8 mouse cellular contexts compared by ENCODE assay signal in the genomic region with DNA sequence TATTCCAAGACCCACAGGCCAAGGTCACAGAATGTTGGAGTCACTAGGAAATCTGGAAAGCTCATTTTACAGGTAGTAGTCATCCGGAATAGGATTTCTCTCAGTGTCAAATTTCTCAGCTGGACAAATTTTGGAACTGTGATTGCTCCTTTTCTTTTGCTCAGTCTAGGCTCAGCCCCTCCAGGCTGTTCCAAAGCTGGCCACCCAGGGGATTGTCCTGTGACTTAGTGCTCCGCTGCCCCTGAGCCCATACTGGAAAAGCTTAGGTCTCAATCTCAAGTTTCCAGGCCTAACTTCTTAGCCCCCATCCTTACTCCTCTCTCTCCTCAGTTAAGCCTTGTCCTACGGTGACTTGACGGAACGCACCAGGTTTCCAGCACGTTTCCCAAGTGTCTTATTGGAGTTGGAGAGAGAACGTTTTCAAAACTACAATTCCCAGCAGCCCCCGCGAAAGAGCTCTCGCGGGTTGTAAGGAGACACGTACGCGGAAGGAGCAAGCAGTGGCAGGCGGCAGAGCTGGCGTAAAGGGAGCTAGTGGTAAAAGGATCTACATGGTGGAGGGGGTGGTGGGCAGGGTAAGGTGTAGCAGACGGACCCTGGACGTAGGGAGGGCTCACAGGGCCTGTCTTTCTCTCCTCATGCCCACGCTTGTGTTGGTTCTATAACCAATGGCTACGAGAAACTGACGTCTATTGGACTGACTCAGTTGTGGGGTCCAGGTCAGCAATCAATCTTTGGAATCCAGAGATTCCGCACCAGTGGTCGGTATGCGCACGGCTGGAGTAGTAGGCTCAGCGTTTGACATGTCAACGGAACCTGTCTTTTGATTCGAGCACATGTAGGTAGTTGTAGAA. TPM values are rescaled to one million over a fixed set of nuclear protein-coding genes. Genes with fewer than 3 reads are reported as not detected.
DNase-seq lines count a peak whose midpoint lies in the region; ATAC-seq and TF ChIP-seq lines count a peak whose summit lies in the region.

Gene Gmppa (plus strand): TSS at position 456 of the 854 bp plus-strand sequence.

- dilution Hi-C loops in CH12.LX (cut with MboI; ENCODE audit: extremely low pct_ligation_motif_present, extremely low pct_unique_long_range_greater_than_20kb, low sequenced_read_pairs) = no loop called here

- H3K79me2 ChIP-seq in CH12.LX (replicated peaks; ENCODE audit: control insufficient read depth, extremely low read depth, insufficient read depth, poor library complexity, severe bottlenecking) = peaks cover 9% of the 10 kb centered on the region

- no peaks in the 10 kb centered on the region for H3K27me3 ChIP-seq in CH12.LX (replicated peaks)
- peaks cover 12% of the 10 kb centered on the region; the same call in 1 of the 2 replicates for H3K27me3 ChIP-seq in forebrain, embryonic 12.5 days
- no peaks in the 10 kb centered on the region for H3K27me3 ChIP-seq in heart, embryonic 16.5 days (ENCODE audit: control insufficient read depth, insufficient read depth, low read length)
- no peaks in the 10 kb centered on the region; the same call in 1 of the 2 replicates for H3K27me3 ChIP-seq in liver, embryonic 14.5 days (ENCODE audit: control insufficient read depth, insufficient read depth, low read length)
- H3K27me3 ChIP-seq in neural tube, embryonic 11.5 days (ENCODE audit: control insufficient read depth, insufficient read depth, low read length) = no peaks in the 10 kb centered on the region

- peak within 1 kb of the TSS; percentile 70 to 91 (median 82) for H3K4me3 ChIP-seq in CH12.LX (replicated peaks in 1 of 3; ENCODE audit: low read depth in 2 of 3, low read length in 2 of 3, poor library complexity in 1 of 3)
- H3K4me3 ChIP-seq in forebrain, embryonic 12.5 days (replicated peaks) = peak within 1 kb of the TSS; percentile 62
- H3K4me3 ChIP-seq in heart, embryonic 16.5 days (ENCODE audit: low read length) = peak within 1 kb of the TSS; percentile 66
- peak within 1 kb of the TSS; percentile 72 to 98 for H3K4me3 ChIP-seq in liver, embryonic 14.5 days (ENCODE audit: insufficient read depth in 1 of 2, low read depth in 2 of 2, low read length in 2 of 2)
- peak within 1 kb of the TSS; percentile 49 for H3K4me3 ChIP-seq in neural tube, embryonic 11.5 days (ENCODE audit: low read depth, low read length)

- peak within 1 kb of the TSS; percentile 95 for H3K9ac ChIP-seq in CH12.LX (ENCODE audit: insufficient read depth, low read depth)
- H3K9ac ChIP-seq in forebrain, embryonic 12.5 days = peak within 1 kb of the TSS; percentile 68
- peak within 1 kb of the TSS; percentile 70 for H3K9ac ChIP-seq in heart, embryonic 16.5 days (ENCODE audit: low read length)
- peak within 1 kb of the TSS; percentile 77 for H3K9ac ChIP-seq in liver, embryonic 14.5 days (replicated peaks)
- peak within 1 kb of the TSS; percentile 53 for H3K9ac ChIP-seq in neural tube, embryonic 11.5 days (ENCODE audit: low read length)

- in situ Hi-C loops in CH12.LX (cut with MboI; ENCODE audit: low pct_ligation_motif_present, low pct_unique_long_range_greater_than_20kb, low sequenced_read_pairs) = no loop called here

- H3K9me3 ChIP-seq in CH12.LX (replicated peaks; ENCODE audit: low read length) = no peaks in the 10 kb centered on the region
- no peaks in the 10 kb centered on the region for H3K9me3 ChIP-seq in forebrain, embryonic 12.5 days
- no peaks in the 10 kb centered on the region for H3K9me3 ChIP-seq in heart, embryonic 16.5 days (replicated peaks; ENCODE audit: control insufficient read depth, low read length)
- H3K9me3 ChIP-seq in liver, embryonic 14.5 days (ENCODE audit: control insufficient read depth, low read length) = no peaks in the 10 kb centered on the region
- H3K9me3 ChIP-seq in neural tube, embryonic 11.5 days (ENCODE audit: control insufficient read depth, low read length) = no peaks in the 10 kb centered on the region

- peak; percentile 96 for TF ChIP-seq POLR2A in CH12.LX (IDR thresholded peaks at IDR 0.05; ENCODE audit: low read depth, low read length)

- ATAC-seq in forebrain, embryonic 12.5 days (ENCODE audit: low FRiP score) = peak; percentile 86
- peak; percentile 74 for ATAC-seq in heart, embryonic 16.5 days (replicated peaks; ENCODE audit: extremely low read depth, insufficient read depth, low FRiP score)
- peak; percentile 62 for ATAC-seq in liver, embryonic 14.5 days (ENCODE audit: insufficient read depth)
- peak; percentile 77 for ATAC-seq in neural tube, embryonic 11.5 days (ENCODE audit: insufficient read depth, low FRiP score, low TSS enrichment)

- H3K27ac ChIP-seq in CH12.LX (ENCODE audit: insufficient read depth, low read depth) = peak within 1 kb of the TSS; percentile 17; the same call in 1 of the 2 replicates
- H3K27ac ChIP-seq in forebrain, embryonic 12.5 days = peak within 1 kb of the TSS; percentile 38; the same call in 1 of the 2 replicates
- peak within 1 kb of the TSS; percentile 58; the same call in 1 of the 2 replicates for H3K27ac ChIP-seq in heart, embryonic 16.5 days (ENCODE audit: low read length)
- no peak within 1 kb of the TSS for H3K27ac ChIP-seq in liver, embryonic 14.5 days
- H3K27ac ChIP-seq in neural tube, embryonic 11.5 days (ENCODE audit: low read depth, low read length) = no peak within 1 kb of the TSS

- DNase-seq in CH12.LX (ENCODE audit: extremely low read depth) = peak; percentile 85
- peak; percentile 26 for DNase-seq in c-Kit-negative CD71-positive TER-119-positive erythroid progenitor cells, embryonic 14.5 days (ENCODE audit: low read depth, low spot score)
- peak; percentile 87 to 92 for DNase-seq in kidney, postnatal 25 days
- DNase-seq in liver, embryonic 14.5 days (ENCODE audit: low read depth in 3 of 3, low spot score in 3 of 3) = peak; percentile 48 to 65 (median 56)
- peak; percentile 88 for DNase-seq in neural tube, embryonic 11.5 days (ENCODE audit: low spot score)
- DNase-seq in telencephalon, adult 2 months (ENCODE audit: low read depth, low spot score) = peak; percentile 87

- no peak for TF ChIP-seq RAD21 in CH12.LX (IDR thresholded peaks at IDR 0.05; ENCODE audit: low read depth, low read length)

- TF ChIP-seq CTCF in CH12.LX (conservative IDR thresholded peaks at IDR 0.05 in 1 of 2, IDR thresholded peaks at IDR 0.05 in 1 of 2; ENCODE audit: low read depth in 2 of 2, low read length in 2 of 2) = no peak
- TF ChIP-seq CTCF in liver, embryonic 14.5 days (IDR thresholded peaks at IDR 0.05; ENCODE audit: low read depth) = no peak

- peaks cover 12 to 53% of the 10 kb centered on the region in 2 experiments for H3K36me3 ChIP-seq in CH12.LX (replicated peaks in 1 of 2; ENCODE audit: control insufficient read depth in 1 of 2, insufficient read depth in 1 of 2, low read length in 1 of 2)
- H3K36me3 ChIP-seq in forebrain, embryonic 12.5 days (replicated peaks) = no peaks in the 10 kb centered on the region; the same call in 1 of the 2 replicates
- peaks cover 4% of the 10 kb centered on the region; the same call in 1 of the 2 replicates for H3K36me3 ChIP-seq in heart, embryonic 16.5 days (ENCODE audit: control insufficient read depth, insufficient read depth)
- H3K36me3 ChIP-seq in liver, embryonic 14.5 days (replicated peaks; ENCODE audit: control insufficient read depth, insufficient read depth, low read depth) = no peaks in the 10 kb centered on the region
- no peaks in the 10 kb centered on the region; the same call in none of the 2 replicates for H3K36me3 ChIP-seq in neural tube, embryonic 11.5 days (ENCODE audit: control insufficient read depth, insufficient read depth, low read length)

- TF ChIP-seq EP300 in CH12.LX (IDR thresholded peaks at IDR 0.05; ENCODE audit: low read length) = no peak
- no peak for TF ChIP-seq EP300 in liver, embryonic 14.5 days (IDR thresholded peaks at IDR 0.05; ENCODE audit: low read depth)

- peaks cover 3 to 18% of the 10 kb centered on the region in 2 experiments for H3K4me1 ChIP-seq in CH12.LX (ENCODE audit: control insufficient read depth in 1 of 2, insufficient read depth in 2 of 2)
- H3K4me1 ChIP-seq in forebrain, embryonic 12.5 days = peaks cover 21% of the 10 kb centered on the region
- H3K4me1 ChIP-seq in heart, embryonic 16.5 days (ENCODE audit: control insufficient read depth, insufficient read depth, low read length) = peaks cover 12% of the 10 kb centered on the region
- H3K4me1 ChIP-seq in liver, embryonic 14.5 days (replicated peaks; ENCODE audit: control insufficient read depth in 2 of 2, insufficient read depth in 2 of 2, low read length in 1 of 2) = peaks cover 0 to 13% of the 10 kb centered on the region in 2 experiments; a peak in 3 of 4 replicates
- peaks cover 3% of the 10 kb centered on the region; the same call in 1 of the 2 replicates for H3K4me1 ChIP-seq in neural tube, embryonic 11.5 days (ENCODE audit: control insufficient read depth, insufficient read depth, low read length)

- peak within 1 kb of the TSS; percentile 79 for H3K4me2 ChIP-seq in CH12.LX (ENCODE audit: insufficient read depth, low read depth, poor library complexity, severe bottlenecking)
- peak within 1 kb of the TSS; percentile 79 for H3K4me2 ChIP-seq in forebrain, embryonic 12.5 days
- H3K4me2 ChIP-seq in heart, embryonic 16.5 days (ENCODE audit: low read depth, low read length) = peak within 1 kb of the TSS; percentile 65
- H3K4me2 ChIP-seq in liver, embryonic 14.5 days (ENCODE audit: low read depth) = peak within 1 kb of the TSS; percentile 81
- peak within 1 kb of the TSS; percentile 50 for H3K4me2 ChIP-seq in neural tube, embryonic 11.5 days (ENCODE audit: low read depth)

- WGBS in forebrain, embryonic 12.5 days = 6% methylated on average over 28 of the region's 28 CpGs
- WGBS in heart, embryonic 16.5 days = 4% methylated on average over 28 of the region's 28 CpGs
- 6% methylated on average over 28 of the region's 28 CpGs for WGBS in liver, embryonic 14.5 days (ENCODE audit: insufficient replicate concordance)
- 5% methylated on average over 28 of the region's 28 CpGs for WGBS in neural tube, embryonic 11.5 days

TF ChIP-seq in CH12.LX, 34 proteins besides CTCF, POLR2A, EP300 and RAD21 (continues in another document):
- TF ChIP-seq GABPA (IDR thresholded peaks at IDR 0.05; ENCODE audit: insufficient replicate concordance, low read depth, low read length) = peak; percentile 64; the same call in 1 of the 2 replicates
- TF ChIP-seq HCFC1 (IDR thresholded peaks at IDR 0.05; ENCODE audit: low read depth, low read length) = peak; percentile 100
- TF ChIP-seq ETS1 (conservative IDR thresholded peaks at IDR 0.05; ENCODE audit: low read depth, low read length) = no peak
- TF ChIP-seq JUN (IDR thresholded peaks at IDR 0.05; ENCODE audit: insufficient read depth, low read depth, low read length) = no peak

RNA-seq across cellular contexts. Expression of gene Gmppa, which starts in this region (rescaled TPM):
- total RNA-seq in CH12.LX (2012; rRNA removed) (139 and 153 TPM in 2 replicates), CH12.LX (2014; rRNA removed) (101 and 102 TPM in 2 replicates)
- polyA plus RNA-seq in CH12.LX (2012; ENCODE audit: insufficient read length, low read depth) = 126 and 131 TPM in 2 replicates
- 54.8 and 55.8 TPM in 2 replicates for polyA plus RNA-seq in forebrain, embryonic 12.5 days (2016; fragmentation: Nextera tagmentation; extraction: Ambion mirVana)
- polyA plus RNA-seq in heart, embryonic 16.5 days (2015; fragmentation: Nextera tagmentation; extraction: Ambion mirVana) = 72.6 and 85.3 TPM in 2 replicates
- polyA plus RNA-seq in liver, embryonic 14.5 days (2012; rRNA removed) = 34.3 and 38.2 TPM in 2 replicates
- polyA plus RNA-seq in liver, embryonic 14.5 days (2014; fragmentation: Nextera tagmentation; extraction: Ambion mirVana) = 22.8 and 31.1 TPM in 2 replicates
- polyA plus RNA-seq in neural tube, embryonic 11.5 days (2014; fragmentation: Nextera tagmentation; extraction: Ambion mirVana) = 62.5 and 64.2 TPM in 2 replicates

Comparison
In these comparisons a context has a peak if more than half of its experiments do, and no peak if none do; other contexts are left out.
1. DNase-seq: peak in every context shown above with its lines; median percentile 90 in kidney, postnatal 25 days; 88 in neural tube, embryonic 11.5 days; 87 in telencephalon, adult 2 months; 85 in CH12.LX; 56 in liver, embryonic 14.5 days; 26 in c-Kit-negative CD71-positive TER-119-positive erythroid progenitor cells, embryonic 14.5 days.
2. H3K27ac ChIP-seq: peak in CH12.LX (single experiment), forebrain, embryonic 12.5 days (single experiment) and heart, embryonic 16.5 days (single experiment); none in liver, embryonic 14.5 days (single experiment) and neural tube, embryonic 11.5 days (single experiment).
3. Peak in every context shown above with its lines, with median percentiles within 50 percentile points of each other: H3K4me2 ChIP-seq, H3K4me3 ChIP-seq, H3K9ac ChIP-seq and ATAC-seq.